Mouse (Mus musculus): ENCODE data around the gene Col7a1.

Gene Col7a1

DNA sequence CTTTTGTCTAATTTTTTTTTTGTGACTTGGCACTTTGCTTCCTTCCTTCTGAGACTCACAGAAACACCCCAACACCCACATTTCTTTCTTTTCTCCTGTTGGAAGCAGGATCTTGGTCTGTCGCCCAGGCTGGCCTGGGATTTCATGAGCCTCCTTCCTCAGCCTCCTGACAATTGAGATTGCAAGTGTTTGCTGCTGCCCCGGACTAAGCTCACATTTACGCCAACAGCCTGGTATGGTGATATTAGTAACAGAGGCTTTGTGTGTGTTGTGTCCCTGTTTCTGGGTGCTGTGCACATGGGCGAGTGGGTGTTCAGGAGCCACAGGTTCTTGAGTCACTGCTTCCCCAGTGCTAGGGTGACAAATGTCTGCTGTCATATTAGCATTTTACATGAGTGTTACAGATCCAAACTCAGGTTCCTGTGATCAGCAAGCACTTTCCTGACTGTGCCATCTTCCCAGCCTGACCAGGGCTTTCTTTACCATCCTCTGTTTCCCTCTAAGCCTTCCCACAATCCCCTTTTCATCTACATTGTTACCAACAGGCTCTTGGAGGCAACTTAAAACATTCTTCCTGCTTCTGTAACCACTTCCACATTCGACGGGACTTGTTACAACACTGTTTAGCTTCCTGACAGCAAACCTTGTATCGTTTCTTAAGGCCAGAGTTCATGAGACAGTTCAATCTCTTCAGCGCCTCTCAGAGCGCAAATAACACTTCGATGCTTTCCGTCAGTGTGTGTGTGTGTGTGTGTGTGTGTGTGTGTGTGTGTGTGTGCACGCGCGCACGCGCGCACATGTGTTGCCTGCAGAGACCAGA lies 69.7 kb downstream of the Col7a1 start:
- no peak for DNase-seq

DNA sequence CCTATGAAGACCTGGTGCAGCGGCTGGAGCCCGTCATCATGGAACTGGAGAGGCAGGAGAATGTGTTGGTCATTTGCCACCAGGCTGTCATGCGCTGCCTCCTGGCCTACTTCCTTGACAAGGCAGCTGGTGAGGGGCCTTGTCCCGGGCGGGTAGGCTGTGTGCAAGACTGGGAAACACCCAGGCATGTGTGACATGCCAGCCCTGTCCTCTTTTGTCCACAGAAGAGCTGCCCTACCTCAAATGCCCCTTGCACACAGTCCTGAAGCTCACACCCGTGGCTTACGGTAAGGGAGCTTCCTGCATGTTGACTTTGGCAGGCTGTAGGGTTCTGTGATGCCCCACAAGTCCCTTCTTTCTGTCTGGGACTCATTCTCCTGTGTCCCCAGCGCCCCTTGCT lies 74.1 kb downstream of the Col7a1 start:
- no peak for DNase-seq

DNA sequence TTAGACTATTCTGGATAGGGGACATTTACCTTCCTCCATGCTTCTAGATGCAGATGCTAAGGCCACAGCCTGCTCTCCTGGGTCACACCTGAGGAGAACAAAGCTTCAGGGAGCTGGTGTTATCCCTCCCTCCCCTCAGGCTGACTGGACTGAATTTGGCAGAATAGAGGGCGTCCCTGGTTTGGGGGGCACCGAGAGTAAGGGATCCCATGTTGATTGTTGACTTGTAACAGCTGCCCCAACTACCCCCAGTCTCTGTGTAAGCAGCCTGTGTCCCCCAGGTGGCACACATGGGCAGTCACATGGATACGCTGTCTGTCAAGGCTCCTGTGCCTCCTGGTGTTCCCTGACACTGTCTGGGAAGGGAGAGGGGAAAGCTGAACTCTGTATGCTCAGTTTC lies 75.0 kb downstream of the Col7a1 start:
- no peak for DNase-seq

DNA sequence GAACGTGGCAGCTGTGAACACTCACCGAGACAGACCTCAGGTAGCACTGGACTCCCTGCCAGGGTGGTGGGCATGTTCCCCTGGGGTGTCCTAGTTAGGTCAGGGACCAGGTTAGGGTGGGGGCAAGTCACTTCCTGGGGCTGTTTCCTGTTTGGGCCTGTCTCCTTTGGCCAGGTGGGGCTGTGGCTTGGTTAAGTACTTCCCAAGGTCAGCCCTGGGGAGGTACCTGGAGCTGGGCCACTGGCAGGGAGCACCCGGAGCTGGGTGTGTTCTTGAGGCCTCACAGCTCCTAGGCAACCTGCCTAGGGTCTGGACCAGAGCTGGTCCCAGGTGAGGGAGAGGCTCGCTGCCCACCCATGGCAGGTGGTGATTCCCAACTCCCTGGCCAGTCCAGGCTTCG lies 75.5 kb downstream of the Col7a1 start:
- DNase-seq, result no peak

DNA sequence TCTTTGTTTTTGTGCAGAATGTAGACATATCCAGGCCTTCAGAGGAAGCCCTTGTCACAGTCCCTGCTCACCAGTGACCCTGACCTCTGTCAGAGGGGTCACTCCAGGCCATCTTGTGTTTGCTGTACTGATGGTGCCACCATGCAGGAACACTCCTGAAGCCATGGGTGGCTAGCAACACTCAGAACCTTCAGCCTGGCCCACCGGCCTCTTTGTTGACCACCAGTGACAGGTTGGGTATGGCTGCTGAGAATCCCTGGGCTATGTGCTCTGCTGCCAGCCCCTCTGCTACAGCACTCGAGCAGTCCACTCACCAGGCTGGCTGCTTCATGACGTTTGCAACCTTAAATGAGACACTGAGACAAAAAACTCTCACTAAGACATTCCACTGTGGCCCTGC lies 76.9 kb downstream of the Col7a1 start:
- DNase-seq, result no peak

DNA sequence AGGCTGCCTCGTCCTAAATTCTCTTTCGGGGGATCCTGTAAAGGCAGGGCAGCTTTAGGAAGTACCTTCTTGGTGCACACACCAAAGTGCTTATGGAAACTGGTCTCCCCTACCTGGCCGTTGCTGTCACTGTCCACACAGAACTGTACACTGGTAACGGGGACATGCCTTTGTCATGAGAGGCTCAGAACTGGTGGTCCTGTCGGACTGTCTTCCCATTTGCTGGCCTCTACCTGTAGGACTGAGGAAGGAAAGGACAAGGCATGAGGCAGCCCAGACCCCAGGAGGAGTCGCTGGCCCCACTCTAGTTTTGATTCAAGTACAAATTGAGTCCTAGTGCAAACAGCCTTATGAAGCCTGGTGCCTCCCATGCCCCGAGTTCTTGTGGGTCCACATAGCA lies 77.6 kb downstream of the Col7a1 start:
- no peak for DNase-seq

DNA sequence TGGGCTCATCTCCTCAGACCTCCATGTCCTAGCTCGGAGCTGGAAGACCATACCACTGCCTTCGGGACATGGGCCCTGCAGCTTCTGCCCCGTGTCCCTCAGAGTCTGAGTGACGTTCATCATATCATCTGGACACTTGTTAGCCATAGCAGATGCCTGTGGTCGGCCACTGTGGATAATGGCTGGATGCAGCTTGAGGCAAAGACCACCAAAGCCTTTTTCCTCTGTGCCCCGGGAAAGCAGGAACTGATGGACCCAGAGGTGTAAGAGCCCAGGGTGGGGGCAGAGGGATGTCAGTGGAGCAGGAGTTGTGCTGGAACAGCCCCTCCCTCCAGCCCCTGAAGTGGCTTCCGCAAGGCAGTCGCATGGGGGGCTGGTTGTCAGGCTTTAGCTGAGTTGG lies 78.3 kb downstream of the Col7a1 start:
- DNase-seq, result no peak

DNA sequence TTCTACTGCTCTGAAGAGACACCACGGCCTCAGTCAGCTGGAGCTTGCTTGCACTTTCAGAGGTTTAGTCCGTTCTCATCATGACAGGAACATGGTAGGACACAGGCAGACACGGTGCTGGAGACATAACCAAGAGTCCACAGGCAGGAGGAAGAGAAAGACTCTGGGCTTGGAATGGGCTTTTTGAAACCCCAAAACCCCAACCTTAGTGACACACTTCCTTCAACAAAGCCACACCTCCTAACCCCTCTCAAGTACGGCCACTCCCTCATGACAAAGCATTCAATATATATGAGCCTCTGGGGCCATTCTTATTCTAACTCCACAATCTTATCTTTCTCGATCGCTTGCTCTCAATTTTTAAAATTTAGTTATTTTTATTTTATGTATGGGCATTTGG lies 79.0 kb downstream of the Col7a1 start:
- no peak for DNase-seq

Measured in thymus, adult 18-20 months (tissue).